Mouse (Mus musculus) mesoderm, embryonic 11.5 days (tissue): ENCODE measurements around the gene Ptprm.
A peak's percentile ranks its signal among the peaks of the same experiment; 100 is the strongest.

ENCODE experiments used
- DNase-seq: peaks from one replicate; pipeline ENCODE4 v3.0.0-alpha.2; 2012; ENCODE audit warnings: low read depth, low spot score

Gene Ptprm

GRCm38 (mm10) chr17:67287501-67287900 lies 66.8 kb downstream of the Ptprm start:
- DNase-seq, result no peak

- no peak for DNase-seq
Measured at GRCm38 (mm10) chr17:67281640-67282170, 72.6 kb downstream of the Ptprm start.

GRCm38 (mm10) chr17:67277124-67277910 lies 76.9 kb downstream of the Ptprm start:
- no peak for DNase-seq

GRCm38 (mm10) chr17:67274531-67275094 lies 79.6 kb downstream of the Ptprm start:
- no peak for DNase-seq

GRCm38 (mm10) chr17:67272928-67273327 lies 81.3 kb downstream of the Ptprm start:
- no peak for DNase-seq

GRCm38 (mm10) chr17:67268475-67269080 lies 85.7 kb downstream of the Ptprm start:
- DNase-seq, result no peak

GRCm38 (mm10) chr17:67266270-67266669 lies 88.0 kb downstream of the Ptprm start:
- DNase-seq, result no peak

- DNase-seq, result no peak
Measured at GRCm38 (mm10) chr17:67265520-67265919, 88.7 kb downstream of the Ptprm start.

- DNase-seq, result no peak
Measured at GRCm38 (mm10) chr17:67264716-67265115, 89.5 kb downstream of the Ptprm start.

- no peak for DNase-seq
Measured at GRCm38 (mm10) chr17:67263024-67263423, 91.2 kb downstream of the Ptprm start.

GRCm38 (mm10) chr17:67260016-67260415 lies 94.2 kb downstream of the Ptprm start:
- no peak for DNase-seq

- DNase-seq, result no peak
Measured at GRCm38 (mm10) chr17:67257780-67258179, 96.5 kb downstream of the Ptprm start.

- DNase-seq, result no peak
Measured at GRCm38 (mm10) chr17:67256171-67256570, 98.1 kb downstream of the Ptprm start.

GRCm38 (mm10) chr17:67253445-67253844 lies 100.8 kb downstream of the Ptprm start:
- DNase-seq, result no peak

- DNase-seq, result no peak
Measured at GRCm38 (mm10) chr17:67252992-67253391, 101.3 kb downstream of the Ptprm start.

- DNase-seq, result no peak
Measured at GRCm38 (mm10) chr17:67245273-67245875, 108.9 kb downstream of the Ptprm start.

GRCm38 (mm10) chr17:67242774-67243495 lies 111.3 kb downstream of the Ptprm start:
- no peak for DNase-seq

- peak; percentile 12 for DNase-seq
Measured at GRCm38 (mm10) chr17:67241951-67242773, 112.1 kb downstream of the Ptprm start.

GRCm38 (mm10) chr17:67238866-67239265 lies 115.4 kb downstream of the Ptprm start:
- DNase-seq, result no peak

- no peak for DNase-seq
Measured at GRCm38 (mm10) chr17:67237407-67237806, 116.8 kb downstream of the Ptprm start.

GRCm38 (mm10) chr17:67233063-67233462 lies 121.2 kb downstream of the Ptprm start:
- DNase-seq, result no peak
